Mouse (Mus musculus): Measurements from ENCODE around the gene Cdk6. TPM values are rescaled to one million over a fixed set of nuclear protein-coding genes. Genes with fewer than 3 reads are reported as not detected.

Cdk6 gene
- polyA plus RNA-seq, 1 experiment from 2014 or later: 59.1 TPM

DNA sequence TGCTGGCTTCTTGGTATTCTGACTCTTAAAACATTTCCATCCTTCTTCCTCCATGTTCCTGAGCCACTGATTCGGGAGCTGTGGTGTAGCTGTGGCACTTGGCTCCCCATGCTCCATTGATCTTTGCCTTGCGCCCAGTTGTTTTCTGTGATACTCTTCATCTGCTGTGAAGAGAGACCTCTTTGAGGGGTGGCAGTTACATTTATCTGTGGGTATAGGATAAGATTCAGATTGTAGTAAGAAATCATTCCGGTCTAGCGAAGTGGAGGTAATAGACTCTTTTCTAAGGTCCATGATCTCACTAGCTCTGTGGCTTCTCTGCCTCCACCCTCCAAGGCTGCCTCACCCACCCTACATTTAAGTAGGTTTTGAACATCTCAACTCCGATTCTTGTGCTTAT is 159.0 kb downstream of the Cdk6 start:
- 87% methylated on average over 5 of the region's 5 CpGs for WGBS
- H3K9me3 ChIP-seq: no peaks in the 10 kb centered on the region
- H3K4me2 ChIP-seq: no peak overlapping the region
- no peaks in the 10 kb centered on the region for H3K36me3 ChIP-seq
- no peaks in the 10 kb centered on the region for H3K27me3 ChIP-seq
- no peak overlapping the region for H3K4me3 ChIP-seq
- no peak overlapping the region for H3K9ac ChIP-seq
- no peak for ATAC-seq (ENCODE audit: borderline replicate concordance, extremely low read depth, low FRiP score, low TSS enrichment)
- H3K4me1 ChIP-seq: peaks cover 29% of the 10 kb centered on the region
- H3K27ac ChIP-seq: no peak overlapping the region

DNA sequence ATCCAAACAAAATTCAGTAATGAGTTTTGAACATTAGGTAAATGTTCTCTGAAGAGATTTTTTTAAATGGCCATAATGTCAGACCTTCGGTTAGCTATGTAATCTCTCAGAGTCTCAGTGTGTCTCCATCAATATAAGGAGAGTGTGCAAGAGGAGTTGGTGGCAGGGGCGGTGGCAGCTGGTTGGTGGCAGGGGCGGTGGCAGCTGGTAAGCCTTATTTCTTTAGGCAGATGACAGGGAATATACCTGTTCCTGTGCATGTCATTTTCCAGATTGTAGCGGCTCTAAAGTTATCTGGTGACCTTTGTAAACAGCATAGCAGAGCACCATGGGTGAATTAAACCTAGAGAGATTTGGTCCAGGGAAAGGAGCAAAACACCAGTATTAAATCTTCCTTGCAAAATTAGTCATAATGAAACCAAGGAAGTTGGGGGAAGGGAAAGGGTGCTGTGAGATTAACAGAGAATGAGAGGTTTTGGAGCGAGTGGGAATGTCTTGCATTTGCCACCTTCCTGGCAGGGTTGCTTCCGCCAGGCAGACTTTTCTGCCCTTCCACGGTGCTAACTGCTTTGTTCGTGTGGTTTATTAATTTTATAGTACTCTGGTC is 159.8 kb downstream of the Cdk6 start:
- ATAC-seq (ENCODE audit: borderline replicate concordance, extremely low read depth, low FRiP score, low TSS enrichment): no peak
- H3K4me2 ChIP-seq: no peak overlapping the region

DNA sequence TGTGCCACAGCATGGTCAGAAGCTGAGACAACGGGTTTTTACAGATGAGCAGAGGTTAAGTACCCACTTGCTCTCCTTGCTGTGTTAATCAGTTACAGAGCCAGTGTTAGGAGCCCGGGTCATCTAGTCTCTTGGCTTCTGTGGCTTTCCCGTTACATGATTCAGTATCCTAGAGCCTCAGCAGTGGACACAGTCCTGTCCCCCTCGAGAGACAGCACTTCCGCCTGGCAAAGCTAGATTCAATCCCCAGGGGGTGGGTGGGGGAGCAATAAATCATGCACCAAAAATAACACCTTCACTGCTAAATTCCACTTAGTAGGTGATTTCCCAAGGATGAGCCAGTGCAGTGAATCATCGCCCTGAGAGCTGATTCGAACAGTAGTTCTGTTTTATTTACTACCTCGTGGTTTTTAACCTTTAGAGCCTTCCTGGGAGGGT is 160.3 kb downstream of the Cdk6 start:
- WGBS: 30% methylated on average over 8 of the region's 8 CpGs
- H3K27me3 ChIP-seq: no peaks in the 10 kb centered on the region
- H3K27ac ChIP-seq: no peak overlapping the region

More for the DNA sequence above, 159.8 kb downstream of the Cdk6 start:
- Histone ChIP-seq H3K36me3 (no peaks in the 10 kb centered on the region), H3K27ac (no peak overlapping the region), H3K27me3 (no peaks in the 10 kb centered on the region), H3K9ac (no peak overlapping the region), H3K4me3 (no peak overlapping the region), H3K4me1 (peaks cover 29% of the 10 kb centered on the region), H3K9me3 (no peaks in the 10 kb centered on the region)
- 49% methylated on average over 8 of the region's 8 CpGs for WGBS

DNA sequence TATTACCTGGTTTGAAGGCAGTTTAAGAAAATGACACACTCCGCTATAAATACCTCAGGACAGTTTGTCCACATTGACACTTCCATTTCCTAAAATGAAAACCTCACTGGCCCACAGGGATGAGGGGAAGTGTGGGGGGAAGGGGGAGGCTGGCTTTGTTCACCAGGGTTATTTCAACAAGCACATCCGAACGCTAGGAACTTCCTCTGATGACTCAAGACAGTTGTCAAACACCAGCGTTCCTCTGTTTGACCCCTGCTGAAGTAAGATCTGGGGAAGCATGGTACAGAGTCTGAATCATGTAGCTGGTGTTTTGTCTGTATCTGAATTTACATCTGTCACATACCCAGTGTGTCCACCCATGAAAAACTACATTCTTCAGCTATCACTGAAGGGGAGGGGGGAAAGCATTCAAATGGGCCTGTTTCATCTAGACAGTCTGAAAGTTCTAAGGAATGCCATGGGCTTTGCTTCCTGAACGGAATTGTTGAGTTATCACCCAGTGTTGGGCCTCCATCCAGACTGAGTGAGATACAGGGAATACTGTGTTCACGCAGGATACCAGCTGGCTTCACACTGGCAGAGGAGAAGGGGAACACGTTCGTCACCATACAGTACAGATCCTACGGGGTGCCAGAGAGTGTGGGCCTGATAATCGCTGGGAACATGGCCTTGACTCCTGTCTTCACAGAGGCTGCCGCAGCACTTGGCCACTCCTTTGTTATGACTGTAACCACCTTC is 161.5 kb downstream of the Cdk6 start:
- H3K4me1 ChIP-seq: peaks cover 29% of the 10 kb centered on the region
- H3K9ac ChIP-seq: no peak overlapping the region
- 29% methylated on average over 11 of the region's 11 CpGs for WGBS
- no peaks in the 10 kb centered on the region for H3K9me3 ChIP-seq
- ATAC-seq (ENCODE audit: borderline replicate concordance, extremely low read depth, low FRiP score, low TSS enrichment): peak; percentile 80
- no peaks in the 10 kb centered on the region for H3K36me3 ChIP-seq
- no peaks in the 10 kb centered on the region for H3K27me3 ChIP-seq
- H3K4me2 ChIP-seq: 0 out of 2 replicates have a peak overlapping the region, but pooled peaks have one; percentile 7
- peak overlapping the region; percentile 56 for H3K27ac ChIP-seq
- H3K4me3 ChIP-seq: no peak overlapping the region

More for the DNA sequence above, 160.3 kb downstream of the Cdk6 start:
- Histone ChIP-seq H3K9ac (no peak overlapping the region), H3K4me3 (no peak overlapping the region), H3K4me1 (peaks cover 29% of the 10 kb centered on the region), H3K36me3 (no peaks in the 10 kb centered on the region), H3K9me3 (no peaks in the 10 kb centered on the region), H3K4me2 (no peak overlapping the region)
- no peak for ATAC-seq (ENCODE audit: borderline replicate concordance, extremely low read depth, low FRiP score, low TSS enrichment)

DNA sequence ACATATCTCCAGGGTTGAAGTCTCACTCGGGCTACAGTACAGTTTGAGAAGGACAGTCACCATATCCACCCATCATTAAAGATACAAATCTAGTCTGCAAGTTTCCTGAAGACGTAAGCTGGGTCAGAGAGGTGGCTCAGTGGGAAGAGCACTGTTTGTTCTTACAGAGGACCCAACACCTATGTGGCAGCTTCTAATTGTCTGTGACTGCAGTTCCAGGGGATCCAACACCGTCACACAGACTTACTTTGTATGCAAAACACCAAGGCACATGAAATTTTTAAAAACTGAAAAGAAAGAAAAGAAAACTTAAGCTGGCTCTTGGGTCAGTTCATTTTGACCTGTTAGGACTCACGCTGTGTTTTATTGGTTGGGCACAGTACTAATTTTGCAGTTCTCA is 162.1 kb downstream of the Cdk6 start:
- Histone ChIP-seq H3K9ac (no peak overlapping the region), H3K9me3 (no peaks in the 10 kb centered on the region), H3K36me3 (no peaks in the 10 kb centered on the region), H3K4me2 (no peak overlapping the region), H3K4me1 (peaks cover 29% of the 10 kb centered on the region), H3K27ac (peak overlapping the region; percentile 56; the same call in 1 of the 2 replicates), H3K27me3 (no peaks in the 10 kb centered on the region), H3K4me3 (no peak overlapping the region)
- 64% methylated on average over 4 of the region's 4 CpGs for WGBS
- no peak for ATAC-seq (ENCODE audit: borderline replicate concordance, extremely low read depth, low FRiP score, low TSS enrichment)

DNA sequence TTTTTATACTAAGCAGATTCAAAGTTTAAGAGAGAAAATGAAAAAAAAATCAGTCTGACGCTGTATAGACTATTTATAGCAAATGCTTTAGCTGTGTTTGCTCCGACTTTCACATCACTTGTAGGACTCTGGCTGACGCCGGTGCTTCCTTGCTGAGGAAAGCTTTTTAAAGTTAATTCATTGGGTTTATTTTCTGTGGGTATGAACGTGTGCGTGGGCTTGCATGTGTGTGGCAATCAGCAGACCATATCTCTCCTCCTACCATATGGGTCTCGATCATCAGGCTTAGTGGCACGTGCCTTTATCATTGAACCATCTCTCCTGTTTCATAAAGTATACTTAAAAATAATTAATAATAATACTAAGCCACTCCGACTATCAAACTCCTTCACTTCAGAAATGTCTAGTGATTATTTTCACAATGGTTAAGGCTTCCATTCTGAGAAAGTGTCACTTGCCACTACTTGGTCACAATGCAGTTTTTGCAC is 162.6 kb downstream of the Cdk6 start:
- 68% methylated on average over 9 of the region's 9 CpGs for WGBS
- no peak overlapping the region for H3K4me3 ChIP-seq
- no peaks in the 10 kb centered on the region for H3K36me3 ChIP-seq
- no peaks in the 10 kb centered on the region for H3K9me3 ChIP-seq
- H3K9ac ChIP-seq: no peak overlapping the region
- ATAC-seq (ENCODE audit: borderline replicate concordance, extremely low read depth, low FRiP score, low TSS enrichment): no peak
- H3K4me2 ChIP-seq: no peak overlapping the region
- H3K27me3 ChIP-seq: no peaks in the 10 kb centered on the region
- peaks cover 29% of the 10 kb centered on the region for H3K4me1 ChIP-seq
- no peak overlapping the region for H3K27ac ChIP-seq

DNA sequence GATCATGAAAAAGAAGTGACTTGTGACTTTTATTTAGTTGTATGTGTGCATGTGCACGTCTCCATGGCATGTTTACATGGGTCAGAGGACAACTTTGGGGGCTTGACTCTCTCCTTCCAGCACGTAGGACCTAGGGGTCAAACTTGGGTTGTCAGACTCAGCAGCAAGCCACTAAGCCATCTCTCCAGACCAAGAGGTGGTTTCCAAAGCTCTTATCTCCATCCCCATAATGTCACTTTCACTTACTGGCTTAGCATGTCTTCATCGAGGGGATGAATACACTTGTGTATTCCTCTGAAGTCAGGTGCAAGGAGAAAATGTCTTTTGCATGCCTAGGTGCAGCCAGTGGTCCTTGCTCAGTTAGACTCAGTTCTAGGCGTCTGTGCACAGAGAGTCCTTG is 163.2 kb downstream of the Cdk6 start:
- no peaks in the 10 kb centered on the region for H3K36me3 ChIP-seq
- H3K27me3 ChIP-seq: no peaks in the 10 kb centered on the region
- no peak overlapping the region for H3K27ac ChIP-seq
- peaks cover 29% of the 10 kb centered on the region for H3K4me1 ChIP-seq
- no peak for ATAC-seq (ENCODE audit: borderline replicate concordance, extremely low read depth, low FRiP score, low TSS enrichment)
- H3K9me3 ChIP-seq: no peaks in the 10 kb centered on the region
- no peak overlapping the region for H3K4me3 ChIP-seq
- 58% methylated on average over 4 of the region's 4 CpGs for WGBS
- H3K9ac ChIP-seq: no peak overlapping the region
- H3K4me2 ChIP-seq: no peak overlapping the region

DNA sequence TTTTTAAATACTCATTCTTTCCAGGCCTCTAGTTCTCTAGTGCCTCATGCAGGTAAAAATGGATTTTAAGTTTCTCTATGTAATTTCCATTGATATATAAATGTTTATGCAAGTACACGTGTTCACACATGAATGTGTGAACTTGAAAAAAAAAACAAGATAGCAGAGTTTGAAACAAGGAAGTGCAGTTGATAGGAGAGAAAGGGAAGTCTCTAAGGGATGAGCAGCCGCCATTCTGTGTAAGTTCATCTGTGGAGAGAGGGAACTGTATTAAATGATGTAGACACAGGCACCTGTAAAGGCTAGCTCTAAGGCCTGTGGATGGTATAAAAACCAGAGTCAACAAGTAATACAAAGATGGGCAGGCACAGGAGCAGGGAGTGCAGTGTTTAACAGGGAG is 164.3 kb downstream of the Cdk6 start:
- no peak overlapping the region for H3K27ac ChIP-seq
- no peak overlapping the region for H3K4me2 ChIP-seq
- no peaks in the 10 kb centered on the region for H3K36me3 ChIP-seq
- no peak overlapping the region for H3K4me3 ChIP-seq
- 70% methylated on average over 2 of the region's 2 CpGs for WGBS
- H3K9ac ChIP-seq: no peak overlapping the region
- H3K4me1 ChIP-seq: peaks cover 29% of the 10 kb centered on the region
- H3K27me3 ChIP-seq: no peaks in the 10 kb centered on the region
- no peak for ATAC-seq (ENCODE audit: borderline replicate concordance, extremely low read depth, low FRiP score, low TSS enrichment)
- no peaks in the 10 kb centered on the region for H3K9me3 ChIP-seq

DNA sequence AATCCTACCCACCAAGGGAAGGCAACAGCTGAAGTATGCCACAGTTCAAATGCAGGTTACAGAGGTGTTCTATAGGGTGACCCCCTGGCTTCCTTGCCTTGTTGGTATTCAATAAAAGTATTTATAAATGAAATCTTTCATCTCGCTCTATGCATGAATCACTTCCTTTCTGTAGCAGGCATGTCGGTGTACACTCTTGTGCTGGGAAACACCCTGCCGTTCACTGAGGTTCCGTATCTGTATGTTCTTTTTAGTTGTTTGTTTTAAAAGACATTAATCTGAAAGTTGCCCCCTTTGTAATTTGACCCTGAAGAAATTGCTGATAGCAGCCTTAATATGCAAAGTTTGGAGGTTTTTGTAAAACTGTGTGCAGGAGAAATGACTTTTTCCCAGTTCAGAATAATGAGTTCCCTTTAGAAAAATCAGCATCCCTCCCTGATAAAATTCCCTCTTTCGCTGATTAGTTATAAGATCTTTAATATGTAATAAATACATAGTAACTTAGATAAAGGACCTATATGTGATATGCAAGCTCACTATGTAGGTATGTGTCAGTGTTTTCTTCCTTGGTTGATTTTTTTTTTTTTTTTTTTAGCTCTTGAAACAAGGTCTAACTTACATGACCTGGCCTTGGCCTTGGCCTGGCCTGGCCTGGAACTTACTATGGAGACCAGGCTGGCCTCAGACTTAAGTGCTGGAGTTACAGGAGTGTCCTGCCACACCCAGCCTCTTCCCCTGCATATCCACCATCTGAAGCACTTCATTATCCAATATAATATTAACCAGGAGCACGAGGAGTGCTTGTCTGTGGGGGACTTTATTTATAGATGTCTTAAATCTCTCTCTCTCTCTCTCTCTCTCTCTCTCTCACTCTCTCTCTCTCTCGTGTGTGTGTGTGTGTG is 167.4 kb downstream of the Cdk6 start:
- no peak for ATAC-seq (ENCODE audit: borderline replicate concordance, extremely low read depth, low FRiP score, low TSS enrichment)

DNA sequence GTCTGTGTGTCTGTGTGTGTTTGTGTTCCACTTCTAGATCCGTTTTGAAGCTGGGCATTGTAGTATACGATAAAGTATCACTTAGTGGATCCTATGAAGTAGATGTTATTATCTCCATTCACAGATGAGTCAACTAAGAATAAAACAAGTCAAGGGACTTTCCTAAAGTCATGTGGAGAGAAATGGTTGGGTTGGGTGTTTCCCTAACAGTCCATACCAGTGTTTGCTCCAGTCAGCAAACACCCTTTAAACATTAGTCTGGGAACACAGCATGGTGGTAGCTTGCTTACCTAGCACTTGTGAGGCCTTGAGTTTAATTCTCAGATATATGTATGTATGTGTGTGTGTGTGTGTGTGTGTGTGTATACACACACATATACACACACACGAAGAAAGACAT is 168.2 kb downstream of the Cdk6 start:
- Histone ChIP-seq H3K9me3 (no peaks in the 10 kb centered on the region), H3K36me3 (no peaks in the 10 kb centered on the region), H3K4me1 (no peaks in the 10 kb centered on the region), H3K4me2 (no peak overlapping the region), H3K4me3 (no peak overlapping the region), H3K27ac (no peak overlapping the region), H3K9ac (no peak overlapping the region), H3K27me3 (no peaks in the 10 kb centered on the region)
- ATAC-seq (ENCODE audit: borderline replicate concordance, extremely low read depth, low FRiP score, low TSS enrichment): no peak
- WGBS: 69% methylated on average over 3 of the region's 3 CpGs

More for the DNA sequence above, 167.4 kb downstream of the Cdk6 start:
- H3K27ac ChIP-seq: no peak overlapping the region
- 43% methylated on average over 7 of the region's 7 CpGs for WGBS
- no peaks in the 10 kb centered on the region for H3K36me3 ChIP-seq
- H3K9ac ChIP-seq: no peak overlapping the region
- no peak overlapping the region for H3K4me3 ChIP-seq
- H3K27me3 ChIP-seq: no peaks in the 10 kb centered on the region
- no peak overlapping the region for H3K4me2 ChIP-seq
- H3K4me1 ChIP-seq: 0 out of 2 replicates have a peak, but pooled peaks cover 2% of the 10 kb centered on the region
- H3K9me3 ChIP-seq: no peaks in the 10 kb centered on the region

DNA sequence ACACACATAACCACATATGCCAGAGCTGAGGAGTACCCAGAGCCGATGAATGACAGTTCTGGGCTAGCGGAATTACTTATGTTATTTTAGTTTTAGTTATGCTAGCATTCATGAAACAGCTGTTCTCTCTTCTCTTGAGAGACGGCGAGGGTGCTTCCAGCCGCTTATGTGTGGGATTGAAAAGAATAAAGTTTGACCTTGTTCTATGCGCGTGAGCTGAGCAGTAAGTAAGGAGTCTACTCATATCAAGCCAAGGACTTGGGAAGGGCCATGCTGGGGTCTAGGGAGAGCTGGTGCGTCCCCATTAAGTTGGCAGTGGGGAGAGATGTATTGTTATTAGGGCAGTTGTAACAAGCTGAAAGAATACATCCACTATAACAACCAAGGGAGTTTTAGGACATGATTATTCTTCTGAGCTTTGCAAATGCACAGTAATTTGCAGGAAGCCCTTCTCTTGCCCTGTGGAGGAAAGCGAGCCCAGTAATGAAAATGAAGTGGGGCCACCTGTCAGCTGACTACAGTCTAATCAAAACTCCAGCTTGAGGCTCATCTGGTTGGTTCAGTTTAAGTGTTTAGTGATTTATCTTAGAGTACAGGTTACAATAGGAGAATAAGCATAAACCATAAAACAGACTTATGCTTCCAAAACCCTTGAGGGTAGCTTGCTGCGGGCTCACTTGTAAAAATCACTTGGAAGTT is 170.0 kb downstream of the Cdk6 start:
- H3K9me3 ChIP-seq: no peaks in the 10 kb centered on the region
- H3K27me3 ChIP-seq: no peaks in the 10 kb centered on the region
- no peak overlapping the region for H3K4me2 ChIP-seq
- no peak overlapping the region for H3K9ac ChIP-seq
- H3K36me3 ChIP-seq: no peaks in the 10 kb centered on the region
- 76% methylated on average over 10 of the region's 10 CpGs for WGBS
- no peak for ATAC-seq (ENCODE audit: borderline replicate concordance, extremely low read depth, low FRiP score, low TSS enrichment)
- no peak overlapping the region for H3K27ac ChIP-seq
- no peak overlapping the region for H3K4me3 ChIP-seq
- peaks cover 4% of the 10 kb centered on the region; the same call in 1 of the 2 replicates for H3K4me1 ChIP-seq
